Mouse (Mus musculus) stomach, embryonic 16.5 days (tissue): ENCODE measurements at regions not wholly inside any gene's neighbourhood (a gene's known extent, or its start where the extent isn't known, plus 50 kb on each side); places are given as distances from the start of the nearest gene placed in this dataset.

Experiments
- ATAC-seq: fragments of 200-750 bp; cut with Nextera tagmentation; 2 replicates; pipeline ENCODE4 v1.8.0; 2017; ENCODE audit warnings: moderate number of reproducible peaks, moderate TSS enrichment; ENCODE audit not compliant: insufficient read depth, low FRiP score
- H3K27ac ChIP-seq: fragments of 300-500 bp; sonication (generic); 2 replicates; pipeline ENCODE4 v1.5.1; 2014; ENCODE audit warnings: low read length
- H3K27me3 ChIP-seq: fragments of 300-500 bp; sonication (generic); 2 replicates; pipeline ENCODE4 v1.6.1; 2014; ENCODE audit warnings: low read length, control low read depth, mixed read lengths; ENCODE audit not compliant: control insufficient read depth, insufficient read depth
- H3K36me3 ChIP-seq: fragments of 300-500 bp; sonication (generic); 2 replicates; pipeline ENCODE4 v1.6.1; 2014; ENCODE audit warnings: low read length; ENCODE audit not compliant: control insufficient read depth, insufficient read depth
- H3K4me1 ChIP-seq: fragments of 300-500 bp; sonication (generic); 2 replicates; pipeline ENCODE4 v1.6.1; 2014; ENCODE audit warnings: low read length, control low read depth, mixed read lengths; ENCODE audit not compliant: control insufficient read depth, insufficient read depth
- H3K4me2 ChIP-seq: fragments of 300-500 bp; sonication (generic); 2 replicates; pipeline ENCODE4 v1.6.1; 2014; ENCODE audit warnings: low read depth, low read length, mixed read lengths
- H3K4me3 ChIP-seq: fragments of 300-500 bp; sonication (generic); replicated peaks from 2 replicates; pipeline ENCODE4 v1.5.1; 2014; ENCODE audit warnings: mild to moderate bottlenecking, low read length
- H3K9ac ChIP-seq: fragments of 300-500 bp; sonication (generic); 2 replicates; pipeline ENCODE4 v1.6.1; 2014; ENCODE audit warnings: low read length
- H3K9me3 ChIP-seq: fragments of 300-500 bp; sonication (generic); replicated peaks from 2 replicates; pipeline ENCODE4 v1.6.1; 2016; ENCODE audit warnings: low read length, control low read depth; ENCODE audit not compliant: control insufficient read depth
- WGBS: fragments of 180-500 bp; shearing (Covaris S2); extraction: QIAGEN DNeasy Blood & Tissue Kit; methylation state at CpG from one replicate; pipeline ENCODE4 v1.1.7; 2014; 5-methylcytosine and 5-hydroxymethylcytosine counted together

DNA sequence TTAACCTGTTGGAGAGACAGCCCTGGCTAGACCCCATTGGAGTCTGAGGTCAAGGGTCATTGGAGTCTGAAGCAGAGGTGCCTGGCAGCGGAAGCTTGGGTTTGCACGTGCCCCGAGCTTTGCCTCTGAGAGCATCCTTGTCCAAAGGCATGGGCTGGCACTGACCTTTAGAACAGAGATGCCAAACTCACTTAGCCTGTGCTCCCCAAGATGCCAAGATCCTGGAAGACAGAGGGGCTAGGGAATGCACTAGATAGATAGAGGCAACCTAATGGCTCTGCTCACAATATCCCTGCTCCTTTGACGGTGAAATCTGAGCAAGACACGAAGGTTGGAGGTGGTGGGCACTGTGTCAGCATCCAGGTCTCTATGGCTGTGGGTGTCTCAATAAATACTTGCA lies 75.1 kb downstream of the Gadd45g start:
- Histone ChIP-seq H3K4me1 (peaks cover 23% of the 10 kb centered on the region), H3K36me3 (no peaks in the 10 kb centered on the region), H3K4me2 (no peak overlapping the region), H3K9me3 (no peaks in the 10 kb centered on the region), H3K9ac (no peak overlapping the region), H3K27ac (no peak overlapping the region), H3K27me3 (no peaks in the 10 kb centered on the region), H3K4me3 (no peak overlapping the region)
- WGBS = 48% methylated on average over 5 of the region's 5 CpGs
- no peak for ATAC-seq

DNA sequence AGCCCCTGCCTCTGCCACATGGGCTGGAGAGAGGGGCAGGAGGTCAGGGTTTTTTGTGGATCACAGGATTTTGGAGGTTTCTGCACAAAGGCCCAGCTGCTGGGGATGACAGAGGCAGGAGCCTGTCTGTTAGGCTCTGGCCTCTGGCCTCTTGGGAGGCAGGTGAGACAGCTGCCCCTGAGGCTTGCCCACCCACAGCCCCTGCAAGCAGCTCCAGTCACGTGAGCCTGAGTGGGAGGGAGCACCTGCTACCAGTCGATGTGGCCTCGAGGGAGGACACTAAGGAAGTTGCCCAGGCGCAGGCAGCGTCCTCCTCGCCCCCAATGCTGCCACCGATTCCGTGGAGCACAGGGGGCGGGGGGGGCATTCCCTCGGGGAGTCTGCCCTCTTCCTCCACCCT lies 80.3 kb downstream of the Gadd45g start:
- Histone ChIP-seq H3K27ac (no peak overlapping the region), H3K4me2 (no peak overlapping the region), H3K36me3 (no peaks in the 10 kb centered on the region), H3K9ac (no peak overlapping the region), H3K27me3 (no peaks in the 10 kb centered on the region), H3K4me3 (no peak overlapping the region), H3K9me3 (no peaks in the 10 kb centered on the region), H3K4me1 (peaks cover 6% of the 10 kb centered on the region; the same call in 1 of the 2 replicates)
- WGBS = 61% methylated on average over 10 of the region's 10 CpGs
- no peak for ATAC-seq

DNA sequence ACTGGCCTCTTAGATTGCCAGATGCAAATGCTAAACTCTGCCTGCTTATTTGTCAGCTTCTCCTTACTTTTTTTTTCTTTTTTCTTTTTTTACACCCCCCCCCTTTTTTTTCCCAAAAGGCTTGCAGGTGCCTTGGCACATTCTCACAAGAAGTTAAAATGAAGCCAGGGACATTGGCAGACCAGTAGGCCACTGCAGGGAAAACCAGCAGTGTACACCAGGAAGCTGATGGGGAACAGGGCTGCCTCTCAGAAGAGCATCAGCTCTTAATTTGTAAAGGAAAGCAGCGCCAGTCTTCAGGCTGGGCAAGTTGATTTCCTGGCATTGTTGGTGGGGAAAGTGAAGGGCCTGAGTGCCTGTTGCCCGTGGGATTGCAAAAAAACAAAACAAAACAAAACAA lies 83.3 kb downstream of the Gadd45g start:
- ATAC-seq = no peak
- Histone ChIP-seq H3K9me3 (no peaks in the 10 kb centered on the region), H3K4me2 (no peak overlapping the region), H3K4me1 (peaks cover 6% of the 10 kb centered on the region; the same call in 1 of the 2 replicates), H3K4me3 (no peak overlapping the region), H3K36me3 (no peaks in the 10 kb centered on the region), H3K27me3 (no peaks in the 10 kb centered on the region), H3K27ac (no peak overlapping the region), H3K9ac (no peak overlapping the region)
- 66% methylated on average over 2 of the region's 2 CpGs for WGBS

DNA sequence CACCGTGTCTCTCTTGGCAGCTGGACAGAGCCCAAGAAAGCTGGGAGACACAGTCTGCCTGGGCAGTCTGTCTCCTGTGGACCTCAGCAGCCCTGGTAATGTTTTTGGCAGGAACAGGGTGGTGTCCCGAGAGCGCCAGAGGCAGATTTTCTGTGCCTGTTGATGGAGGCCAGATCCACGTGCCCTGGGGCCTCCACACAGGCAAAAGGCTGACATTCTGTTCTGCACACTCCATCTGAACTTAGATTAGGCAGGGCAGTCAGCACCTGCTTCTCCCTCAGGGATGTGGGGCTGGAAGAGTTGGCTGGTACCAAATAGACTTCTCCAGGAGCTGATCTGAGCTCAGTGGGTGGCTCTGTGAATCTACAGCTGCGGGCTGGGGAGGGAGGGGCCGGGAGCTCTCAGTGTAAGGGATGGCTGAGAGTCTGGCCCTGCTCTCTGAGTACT lies 83.8 kb downstream of the Gadd45g start:
- Histone ChIP-seq H3K4me2 (no peak overlapping the region), H3K4me1 (peaks cover 6% of the 10 kb centered on the region; the same call in 1 of the 2 replicates), H3K27ac (no peak overlapping the region), H3K9me3 (no peaks in the 10 kb centered on the region), H3K9ac (no peak overlapping the region), H3K27me3 (no peaks in the 10 kb centered on the region), H3K4me3 (no peak overlapping the region), H3K36me3 (no peaks in the 10 kb centered on the region)
- WGBS = 47% methylated on average over 6 of the region's 6 CpGs
- peak; percentile 47; the same call in 1 of the 2 replicates for ATAC-seq

DNA sequence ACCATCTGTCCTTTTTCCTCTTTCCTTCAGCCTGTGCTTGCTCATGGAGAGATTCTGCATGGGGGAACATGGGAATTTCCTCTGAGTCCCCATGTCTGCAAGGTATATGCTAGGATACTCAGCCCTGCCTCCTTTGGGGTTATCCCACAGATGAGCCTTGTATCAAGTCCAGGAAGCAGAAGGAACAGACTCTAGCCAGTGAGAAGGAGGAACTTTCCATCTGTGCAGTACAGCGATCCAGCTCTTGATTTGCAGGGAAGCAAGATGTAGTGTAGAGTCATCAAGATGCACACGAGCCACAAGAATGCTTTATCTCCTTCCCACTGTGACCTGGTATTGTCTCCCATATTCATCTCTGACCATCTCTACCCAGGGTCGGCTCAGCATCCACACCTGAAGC lies 84.5 kb downstream of the Gadd45g start:
- H3K4me2 ChIP-seq = no peak overlapping the region
- H3K27ac ChIP-seq = no peak overlapping the region
- WGBS = 82% methylated on average over 3 of the region's 3 CpGs
- H3K9ac ChIP-seq = no peak overlapping the region
- H3K36me3 ChIP-seq = no peaks in the 10 kb centered on the region
- H3K4me3 ChIP-seq = no peak overlapping the region
- H3K27me3 ChIP-seq = no peaks in the 10 kb centered on the region
- no peaks in the 10 kb centered on the region for H3K9me3 ChIP-seq
- peaks cover 6% of the 10 kb centered on the region; the same call in 1 of the 2 replicates for H3K4me1 ChIP-seq
- no peak for ATAC-seq

DNA sequence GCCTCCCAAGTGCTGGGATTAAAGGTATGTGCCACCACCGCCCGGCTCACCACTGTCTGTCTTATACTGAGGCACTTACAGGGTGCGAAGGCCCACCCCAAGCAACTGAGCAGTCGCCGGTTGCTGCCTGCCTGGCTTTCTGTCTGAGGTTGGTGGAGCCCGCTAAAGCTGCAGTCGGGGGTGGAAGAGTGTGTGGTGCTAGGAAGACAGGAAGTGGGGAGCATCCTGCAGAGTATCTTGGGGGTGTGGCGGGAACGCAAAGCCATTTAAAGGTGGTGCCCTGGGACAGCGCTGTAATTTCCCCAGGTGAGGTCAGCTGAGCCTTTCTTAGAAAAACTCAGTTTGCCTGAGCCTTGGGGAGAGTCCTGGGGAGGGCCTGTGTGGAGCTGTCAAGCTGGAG lies 89.3 kb downstream of the Gadd45g start:
- Histone ChIP-seq H3K4me2 (no peak overlapping the region), H3K4me1 (no peaks in the 10 kb centered on the region), H3K9me3 (no peaks in the 10 kb centered on the region), H3K36me3 (no peaks in the 10 kb centered on the region), H3K4me3 (no peak overlapping the region), H3K9ac (no peak overlapping the region), H3K27me3 (no peaks in the 10 kb centered on the region), H3K27ac (no peak overlapping the region)
- no peak for ATAC-seq
- WGBS = 85% methylated on average over 10 of the region's 10 CpGs

DNA sequence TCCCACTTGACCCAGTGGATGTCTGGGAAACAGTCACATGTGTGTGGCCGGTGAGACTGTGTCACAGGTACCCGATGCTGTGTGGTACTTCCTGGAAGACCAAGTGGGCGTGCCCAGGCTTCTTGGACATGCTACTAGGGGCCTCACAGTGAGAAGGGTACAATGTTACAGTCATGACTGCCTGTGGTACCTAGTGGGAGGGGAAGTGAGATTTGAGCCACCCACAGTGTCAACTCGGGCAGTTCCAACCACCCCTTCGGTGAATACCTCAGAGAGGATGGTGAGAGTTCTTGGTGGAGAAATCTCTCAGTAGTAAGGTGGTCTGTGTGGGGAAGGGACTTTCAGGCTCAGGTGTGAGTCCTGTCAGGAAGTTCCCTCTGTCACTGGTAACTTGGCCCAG lies 90.0 kb downstream of the Gadd45g start:
- no peak overlapping the region for H3K27ac ChIP-seq
- WGBS = 84% methylated on average over 5 of the region's 5 CpGs
- no peaks in the 10 kb centered on the region for H3K27me3 ChIP-seq
- H3K4me3 ChIP-seq = no peak overlapping the region
- ATAC-seq = no peak
- H3K36me3 ChIP-seq = no peaks in the 10 kb centered on the region
- no peaks in the 10 kb centered on the region for H3K9me3 ChIP-seq
- no peak overlapping the region for H3K4me2 ChIP-seq
- no peak overlapping the region for H3K9ac ChIP-seq
- no peaks in the 10 kb centered on the region for H3K4me1 ChIP-seq

DNA sequence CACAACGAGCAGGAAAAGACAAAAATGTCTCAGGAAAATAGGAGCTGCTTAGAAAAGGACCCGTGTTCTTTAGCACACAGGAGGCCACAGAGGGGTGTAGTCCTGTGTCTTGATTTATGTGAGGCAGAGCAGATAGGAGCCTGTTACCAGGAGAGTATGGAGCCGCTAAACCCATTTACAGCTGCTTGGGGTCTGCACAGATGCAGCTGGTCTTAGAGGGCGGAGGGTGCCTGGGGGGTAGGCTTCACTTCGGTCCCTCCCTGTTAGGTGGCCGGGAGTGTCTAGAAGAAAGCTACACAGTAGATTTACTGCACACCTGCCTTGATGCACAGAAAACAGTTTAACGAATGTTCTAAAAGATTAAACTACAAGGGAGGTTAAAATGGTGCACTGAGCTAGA lies 91.4 kb downstream of the Gadd45g start:
- Histone ChIP-seq H3K4me2 (no peak overlapping the region), H3K9ac (no peak overlapping the region), H3K27ac (no peak overlapping the region), H3K9me3 (no peaks in the 10 kb centered on the region), H3K27me3 (no peaks in the 10 kb centered on the region), H3K4me3 (no peak overlapping the region), H3K4me1 (no peaks in the 10 kb centered on the region), H3K36me3 (no peaks in the 10 kb centered on the region)
- WGBS = 34% methylated on average over 7 of the region's 7 CpGs
- ATAC-seq = no peak

DNA sequence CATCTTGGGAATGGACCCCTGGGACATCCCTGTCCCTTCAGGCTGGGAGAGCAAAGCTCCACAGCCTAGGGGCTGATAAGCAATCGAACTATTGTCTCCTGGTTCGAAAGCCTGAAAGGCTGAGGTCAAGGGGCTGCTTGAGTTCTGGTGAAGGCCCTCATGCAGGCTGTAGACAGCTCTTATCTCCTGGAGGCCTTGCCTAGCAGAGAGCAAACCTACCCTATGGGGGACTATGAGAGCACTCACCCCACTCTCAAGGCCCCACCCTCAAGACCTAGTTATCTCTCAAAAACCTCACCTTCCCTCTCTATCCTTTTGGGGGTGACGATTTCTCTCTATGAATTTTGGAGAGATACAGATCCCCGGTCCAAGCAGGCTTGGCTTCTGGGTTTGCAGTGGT lies 92.8 kb downstream of the Gadd45g start:
- H3K27me3 ChIP-seq = no peaks in the 10 kb centered on the region
- H3K27ac ChIP-seq = no peak overlapping the region
- H3K4me1 ChIP-seq = no peaks in the 10 kb centered on the region
- H3K4me2 ChIP-seq = no peak overlapping the region
- H3K9me3 ChIP-seq = no peaks in the 10 kb centered on the region
- no peak overlapping the region for H3K4me3 ChIP-seq
- WGBS = 78% methylated on average over 4 of the region's 4 CpGs
- no peak overlapping the region for H3K9ac ChIP-seq
- ATAC-seq = no peak
- no peaks in the 10 kb centered on the region for H3K36me3 ChIP-seq

DNA sequence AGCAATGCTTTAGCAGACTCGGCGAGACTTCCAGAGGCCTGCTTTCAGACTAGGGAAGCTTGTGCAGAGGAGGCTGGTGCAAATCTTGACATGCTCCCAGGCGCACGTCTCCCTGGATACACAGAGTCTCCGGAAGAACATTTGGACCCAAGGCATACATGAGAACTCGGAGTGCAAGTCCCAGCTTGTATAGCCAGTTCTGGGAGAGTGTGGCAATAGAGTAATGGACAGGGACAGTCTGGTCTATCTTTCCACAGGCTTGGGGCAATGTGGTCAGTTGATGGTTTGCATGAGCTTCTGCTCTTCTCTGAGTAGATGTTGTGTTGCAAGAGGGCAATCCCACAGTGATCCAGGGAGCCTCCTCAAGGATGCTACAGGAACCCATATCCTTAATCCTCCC lies 93.2 kb downstream of the Gadd45g start:
- 88% methylated on average over 6 of the region's 6 CpGs for WGBS
- H3K4me2 ChIP-seq = no peak overlapping the region
- H3K27ac ChIP-seq = no peak overlapping the region
- no peak for ATAC-seq
- H3K27me3 ChIP-seq = no peaks in the 10 kb centered on the region
- no peaks in the 10 kb centered on the region for H3K9me3 ChIP-seq
- no peaks in the 10 kb centered on the region for H3K36me3 ChIP-seq
- no peaks in the 10 kb centered on the region for H3K4me1 ChIP-seq
- H3K4me3 ChIP-seq = no peak overlapping the region
- H3K9ac ChIP-seq = no peak overlapping the region
